Mouse (Mus musculus): ENCODE data around the gene Tvp23a. TPM values are rescaled to one million over a fixed set of nuclear protein-coding genes. Genes with fewer than 3 reads are reported as not detected.

Gene Tvp23a
- polyA plus RNA-seq, 2 experiments = 0.20 to 0.28 TPM

- H3K27ac ChIP-seq = no peak overlapping the region
- H3K4me3 ChIP-seq (ENCODE audit: insufficient read depth in 1 of 2, low read depth in 2 of 2, low read length in 2 of 2) = no peak overlapping the region
- H3K36me3 ChIP-seq (replicated peaks; ENCODE audit: control insufficient read depth, insufficient read depth, low read depth) = no peaks in the 10 kb centered on the region
- DNase-seq (ENCODE audit: low read depth in 3 of 3, low spot score in 3 of 3) (no peak), ATAC-seq (ENCODE audit: insufficient read depth) (no peak)
- no peak overlapping the region for H3K9ac ChIP-seq (replicated peaks)
- H3K4me1 ChIP-seq (replicated peaks; ENCODE audit: control insufficient read depth in 2 of 2, insufficient read depth in 2 of 2, low read length in 1 of 2) = peaks cover 0 to 7% of the 10 kb centered on the region in 2 experiments; a peak in 1 of 4 replicates
- H3K4me2 ChIP-seq (ENCODE audit: low read depth) = peak overlapping the region; percentile 11; the same call in 1 of the 2 replicates
- WGBS (ENCODE audit: insufficient replicate concordance) = 29% methylated on average over 2 of the region's 2 CpGs
- TF ChIP-seq CTCF (IDR thresholded peaks at IDR 0.05; ENCODE audit: low read depth) (no peak), EP300 (IDR thresholded peaks at IDR 0.05; ENCODE audit: low read depth) (no peak)
- H3K27me3 ChIP-seq (ENCODE audit: control insufficient read depth, insufficient read depth, low read length) = no peaks in the 10 kb centered on the region
- H3K9me3 ChIP-seq (ENCODE audit: control insufficient read depth, low read length) = no peaks in the 10 kb centered on the region
These were observed 619 bp upstream of the Tvp23a start for GRCm38 (mm10) chr16:10447781-10448180.

DNA sequence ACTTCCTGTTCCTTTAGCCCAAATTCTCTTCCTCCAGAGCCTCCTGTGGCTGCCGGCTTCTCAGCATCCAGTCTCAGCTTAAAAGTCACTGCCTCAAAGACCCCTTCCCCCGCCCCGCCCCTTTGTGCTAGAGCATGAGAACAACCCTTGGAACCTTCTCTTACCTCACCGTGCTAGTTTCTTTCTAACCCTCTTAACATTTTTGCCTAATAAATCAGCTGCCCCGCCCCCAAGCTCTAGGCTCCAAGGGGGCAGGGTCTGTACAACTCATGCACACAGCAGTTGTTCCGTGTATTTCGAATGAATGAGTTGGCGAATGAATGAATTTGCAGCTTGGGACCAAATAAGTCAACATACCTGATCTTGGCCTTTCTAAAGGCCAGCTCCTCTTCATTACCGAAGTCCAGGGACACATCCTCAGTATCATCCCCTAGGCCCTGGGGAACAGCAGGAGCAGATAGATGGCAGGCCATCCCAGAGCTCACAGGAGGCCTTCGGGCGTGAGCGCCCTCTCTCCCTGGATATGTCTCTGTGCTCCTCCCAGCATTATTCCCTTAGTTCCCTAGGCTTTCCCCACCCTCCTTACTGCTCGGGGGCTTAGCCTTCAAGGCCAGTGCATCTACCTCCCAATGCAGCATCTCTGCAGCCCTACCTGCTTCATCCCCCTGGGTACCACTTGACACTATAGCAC lies 444 bp downstream of the Tvp23a start:
- DNase-seq (ENCODE audit: low read depth in 3 of 3, low spot score in 3 of 3) = no peak

GRCm38 (mm10) chr16:10443723-10444122 lies 3.4 kb downstream of the Tvp23a start:
- H3K27ac ChIP-seq = no peak overlapping the region
- DNase-seq (ENCODE audit: low read depth in 3 of 3, low spot score in 3 of 3) (no peak), ATAC-seq (ENCODE audit: insufficient read depth) (no peak)
- H3K9ac ChIP-seq (replicated peaks) = no peak overlapping the region
- H3K9me3 ChIP-seq (ENCODE audit: control insufficient read depth, low read length) = no peaks in the 10 kb centered on the region
- no peak overlapping the region for H3K4me3 ChIP-seq (ENCODE audit: insufficient read depth in 1 of 2, low read depth in 2 of 2, low read length in 2 of 2)
- TF ChIP-seq EP300 (IDR thresholded peaks at IDR 0.05; ENCODE audit: low read depth) (no peak), CTCF (IDR thresholded peaks at IDR 0.05; ENCODE audit: low read depth) (no peak)
- H3K36me3 ChIP-seq (replicated peaks; ENCODE audit: control insufficient read depth, insufficient read depth, low read depth) = no peaks in the 10 kb centered on the region
- H3K4me1 ChIP-seq (replicated peaks; ENCODE audit: control insufficient read depth in 2 of 2, insufficient read depth in 2 of 2, low read length in 1 of 2) = peaks cover 0 to 3% of the 10 kb centered on the region in 2 experiments; a peak in 1 of 4 replicates
- H3K4me2 ChIP-seq (ENCODE audit: low read depth) = no peak overlapping the region
- H3K27me3 ChIP-seq (ENCODE audit: control insufficient read depth, insufficient read depth, low read length) = no peaks in the 10 kb centered on the region

More for the DNA sequence above, 444 bp downstream of the Tvp23a start:
- Histone ChIP-seq H3K4me3 (ENCODE audit: insufficient read depth in 1 of 2, low read depth in 2 of 2, low read length in 2 of 2) (peak overlapping the region in 1 of 2 experiments; percentile 29; a peak in 1 of 4 replicates), H3K9ac (replicated peaks) (no peak overlapping the region), H3K4me1 (replicated peaks; ENCODE audit: control insufficient read depth in 2 of 2, insufficient read depth in 2 of 2, low read length in 1 of 2) (peaks cover 0 to 7% of the 10 kb centered on the region in 2 experiments; a peak in 1 of 4 replicates), H3K27ac (no peak overlapping the region), H3K36me3 (replicated peaks; ENCODE audit: control insufficient read depth, insufficient read depth, low read depth) (no peaks in the 10 kb centered on the region), H3K9me3 (ENCODE audit: control insufficient read depth, low read length) (no peaks in the 10 kb centered on the region), H3K4me2 (ENCODE audit: low read depth) (no peak overlapping the region), H3K27me3 (ENCODE audit: control insufficient read depth, insufficient read depth, low read length) (no peaks in the 10 kb centered on the region)
- ATAC-seq (ENCODE audit: insufficient read depth) = no peak
- 40% methylated on average over 13 of the region's 13 CpGs for WGBS (ENCODE audit: insufficient replicate concordance)
- TF ChIP-seq CTCF (IDR thresholded peaks at IDR 0.05; ENCODE audit: low read depth) (no peak), EP300 (IDR thresholded peaks at IDR 0.05; ENCODE audit: low read depth) (no peak)

DNA sequence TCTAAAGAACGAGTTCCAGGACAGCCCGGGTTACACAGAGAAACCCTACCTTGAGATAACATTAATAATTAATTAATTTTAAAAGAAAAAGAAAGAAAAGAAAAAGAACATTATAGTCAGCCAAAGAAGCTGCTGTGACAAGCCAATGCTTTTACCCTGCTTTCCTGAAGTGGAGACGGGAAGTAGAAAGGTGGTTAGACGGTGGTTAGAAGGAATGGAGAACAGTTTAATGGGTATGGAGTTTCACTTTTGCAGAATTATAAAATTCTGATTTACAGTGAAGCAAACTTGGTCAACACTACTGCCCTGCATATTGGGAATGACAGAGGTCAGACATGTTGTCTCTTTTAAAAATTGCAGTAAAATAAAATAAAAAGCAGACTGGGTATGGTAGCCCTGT lies 5.4 kb downstream of the Tvp23a start:
- Histone ChIP-seq H3K27me3 (ENCODE audit: control insufficient read depth, insufficient read depth, low read length) (no peaks in the 10 kb centered on the region), H3K4me3 (ENCODE audit: insufficient read depth in 1 of 2, low read depth in 2 of 2, low read length in 2 of 2) (no peak overlapping the region), H3K9ac (replicated peaks) (no peak overlapping the region), H3K4me1 (replicated peaks; ENCODE audit: control insufficient read depth in 2 of 2, insufficient read depth in 2 of 2, low read length in 1 of 2) (no peaks in the 10 kb centered on the region), H3K36me3 (replicated peaks; ENCODE audit: control insufficient read depth, insufficient read depth, low read depth) (no peaks in the 10 kb centered on the region), H3K9me3 (ENCODE audit: control insufficient read depth, low read length) (no peaks in the 10 kb centered on the region), H3K4me2 (ENCODE audit: low read depth) (no peak overlapping the region), H3K27ac (no peak overlapping the region)
- TF ChIP-seq EP300 (IDR thresholded peaks at IDR 0.05; ENCODE audit: low read depth) (no peak), CTCF (IDR thresholded peaks at IDR 0.05; ENCODE audit: low read depth) (no peak)
- ATAC-seq (ENCODE audit: insufficient read depth) (no peak), DNase-seq (ENCODE audit: low read depth in 3 of 3, low spot score in 3 of 3) (no peak)
- 51% methylated on average over 4 of the region's 4 CpGs for WGBS (ENCODE audit: insufficient replicate concordance)

- WGBS (ENCODE audit: insufficient replicate concordance) = 41% methylated on average over 6 of the region's 6 CpGs
These were observed 5.8 kb downstream of the Tvp23a start for GRCm38 (mm10) chr16:10441328-10441727.

More at GRCm38 (mm10) chr16:10441328-10441727, 5.8 kb downstream of the Tvp23a start:
- DNase-seq (ENCODE audit: low read depth in 3 of 3, low spot score in 3 of 3) (no peak), ATAC-seq (ENCODE audit: insufficient read depth) (no peak)
- no peaks in the 10 kb centered on the region for H3K36me3 ChIP-seq (replicated peaks; ENCODE audit: control insufficient read depth, insufficient read depth, low read depth)
- no peaks in the 10 kb centered on the region for H3K27me3 ChIP-seq (ENCODE audit: control insufficient read depth, insufficient read depth, low read length)
- no peak overlapping the region for H3K4me3 ChIP-seq (ENCODE audit: insufficient read depth in 1 of 2, low read depth in 2 of 2, low read length in 2 of 2)
- no peaks in the 10 kb centered on the region for H3K9me3 ChIP-seq (ENCODE audit: control insufficient read depth, low read length)
- no peak overlapping the region for H3K9ac ChIP-seq (replicated peaks)
- H3K4me2 ChIP-seq (ENCODE audit: low read depth) = no peak overlapping the region
- no peaks in the 10 kb centered on the region for H3K4me1 ChIP-seq (replicated peaks; ENCODE audit: control insufficient read depth in 2 of 2, insufficient read depth in 2 of 2, low read length in 1 of 2)
- H3K27ac ChIP-seq = no peak overlapping the region
- TF ChIP-seq CTCF (IDR thresholded peaks at IDR 0.05; ENCODE audit: low read depth) = no peak
- TF ChIP-seq EP300 (IDR thresholded peaks at IDR 0.05; ENCODE audit: low read depth) = no peak
